Mouse (Mus musculus) heart, adult 2 months (tissue): ENCODE measurements around the gene Gm1043. TPM values are rescaled to one million over a fixed set of nuclear protein-coding genes. Genes with fewer than 3 reads are reported as not detected.

ENCODE experiments used
- DNase-seq, 2 experiments: peaks; one replicate each; pipeline ENCODE4 v3.0.0; 2021
- H3K27ac ChIP-seq: fragments of 200-600 bp; 2 replicates; pipeline ENCODE4 v1.8.1; 2022
- H3K27me3 ChIP-seq: fragments of 200-500 bp; 2 replicates; pipeline ENCODE4 v1.6.1; 2012; ENCODE audit warnings: mild to moderate bottlenecking, low read length, inconsistent platforms, mixed read lengths; ENCODE audit not compliant: control insufficient read depth, insufficient read depth
- H3K36me3 ChIP-seq: fragments of 200-500 bp; 2 replicates; pipeline ENCODE4 v1.6.1; 2012; ENCODE audit warnings: low read length, inconsistent platforms; ENCODE audit not compliant: control insufficient read depth, insufficient read depth
- H3K4me1 ChIP-seq: fragments of 200-500 bp; 2 replicates; pipeline ENCODE4 v1.6.1; 2011; ENCODE audit warnings: low read length; ENCODE audit not compliant: control insufficient read depth, insufficient read depth
- H3K4me3 ChIP-seq: fragments of 200-600 bp; 2 replicates; pipeline ENCODE4 v1.8.1; 2022
- H3K79me2 ChIP-seq: fragments of 200-500 bp; replicated peaks from 2 replicates; pipeline ENCODE4 v1.6.1; 2012; ENCODE audit warnings: mild to moderate bottlenecking, inconsistent platforms, low read length, moderate library complexity, mixed read lengths; ENCODE audit not compliant: control insufficient read depth, insufficient read depth
- H3K9ac ChIP-seq: fragments of 200-500 bp; 2 replicates; pipeline ENCODE4 v1.6.1; 2012; ENCODE audit warnings: low read depth, mild to moderate bottlenecking, control low read depth, inconsistent platforms, low read length, mixed read lengths
- CTCF ChIP-seq: fragments of 200-600 bp; IDR thresholded peaks from 2 replicates; pipeline ENCODE4 v1.8.1; 2022; ENCODE audit warnings: antibody characterized with exemption, mild to moderate bottlenecking, moderate library complexity
- EP300 ChIP-seq: fragments of 200-500 bp; IDR thresholded peaks from 2 replicates; pipeline ENCODE4 v1.6.1; 2011; ENCODE audit warnings: low read depth, low read length, control low read depth; ENCODE audit not compliant: insufficient read depth
- POLR2A ChIP-seq: fragments of 200-500 bp; IDR thresholded peaks from 2 replicates; pipeline ENCODE4 v1.6.1; 2011; ENCODE audit warnings: mild to moderate bottlenecking, low read depth, low read length, control low read depth; ENCODE audit not compliant: insufficient read depth
- WGBS: fragments of 180-500 bp; shearing (Covaris S2); methylation state at CpG from one replicate; pipeline ENCODE4 v1.1.7; 2018; 5-methylcytosine and 5-hydroxymethylcytosine counted together
- intact Hi-C: fragments of 180-260 bp; cut with DNase I; formaldehyde crosslinking; loops from one replicate; pipeline ENCODE4 v1.15.1; 2025
- polyA plus RNA-seq: library from polyadenylated mRNA; depleted of rRNA; stranded (reverse); fragments of >200 nt; gene quantifications from 2 replicates; pipeline ENCODE4 v1.2.3, GENCODE M21; 2012
- total RNA-seq, 2 experiments: library from RNA; stranded (reverse); gene quantifications; 2 replicates each; pipeline ENCODE4 v1.2.3; 2021

The Gm1043 gene
- total and polyA plus RNA-seq, 3 experiments, result not detected

- DNase-seq, result no peak
- intact Hi-C loops, result no loop called here
- no peak overlapping the region for H3K9ac ChIP-seq
- TF ChIP-seq EP300, result no peak
- TF ChIP-seq POLR2A, result no peak
- no peak for TF ChIP-seq CTCF
- 32% methylated on average over 2 of the region's 2 CpGs for WGBS
- no peaks in the 10 kb centered on the region for H3K79me2 ChIP-seq
- H3K27me3 ChIP-seq, result peaks cover 2% of the 10 kb centered on the region; the same call in 1 of the 2 replicates
- no peaks in the 10 kb centered on the region for H3K4me1 ChIP-seq
- H3K4me3 ChIP-seq, result no peak overlapping the region
- no peaks in the 10 kb centered on the region for H3K36me3 ChIP-seq
- H3K27ac ChIP-seq, result no peak overlapping the region
Measured at GRCm38 (mm10) chr5:37087786-37088185, 2.6 kb downstream of the Gm1043 start.

- Histone ChIP-seq H3K9ac (no peak overlapping the region), H3K36me3 (no peaks in the 10 kb centered on the region), H3K79me2 (no peaks in the 10 kb centered on the region), H3K27me3 (peaks cover 2% of the 10 kb centered on the region; the same call in 1 of the 2 replicates), H3K27ac (no peak overlapping the region), H3K4me3 (no peak overlapping the region), H3K4me1 (no peaks in the 10 kb centered on the region)
- intact Hi-C loops, result no loop called here
- 29% methylated on average over 1 of the region's 1 CpGs for WGBS
- TF ChIP-seq EP300 (no peak), POLR2A (no peak), CTCF (no peak)
- DNase-seq, result no peak
Measured at GRCm38 (mm10) chr5:37088342-37089108, 3.4 kb downstream of the Gm1043 start.

DNA sequence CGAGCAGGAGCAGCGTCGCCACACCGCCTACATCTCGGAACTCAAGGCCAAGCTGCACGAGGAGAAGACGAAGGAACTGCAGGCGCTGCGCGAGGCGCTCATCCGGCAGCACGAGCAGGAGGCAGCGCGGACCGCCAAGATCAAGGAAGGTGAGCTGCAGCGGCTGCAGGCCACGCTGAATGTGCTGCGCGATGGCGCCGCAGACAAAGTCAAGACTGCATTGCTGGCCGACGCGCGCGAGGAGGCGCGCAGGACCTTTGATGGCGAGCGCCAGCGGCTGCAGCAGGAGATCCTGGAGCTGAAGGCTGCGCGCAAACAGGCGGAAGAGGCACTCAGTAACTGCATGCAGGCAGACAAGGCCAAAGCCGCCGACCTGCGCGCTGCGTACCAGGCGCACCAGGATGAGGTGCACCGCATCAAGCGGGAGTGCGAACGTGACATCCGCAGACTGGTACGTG, 6.0 kb downstream of the Gm1043 start:
- intact Hi-C loops, result no loop called here
- Histone ChIP-seq H3K9ac (no peak overlapping the region), H3K4me1 (no peaks in the 10 kb centered on the region), H3K4me3 (no peak overlapping the region), H3K27me3 (peaks cover 2% of the 10 kb centered on the region; the same call in 1 of the 2 replicates), H3K36me3 (no peaks in the 10 kb centered on the region), H3K79me2 (no peaks in the 10 kb centered on the region), H3K27ac (no peak overlapping the region)
- TF ChIP-seq EP300 (no peak), POLR2A (no peak), CTCF (no peak)
- no peak for DNase-seq
- WGBS, result 5% methylated on average over 47 of the region's 47 CpGs

- Histone ChIP-seq H3K36me3 (no peaks in the 10 kb centered on the region), H3K4me1 (no peaks in the 10 kb centered on the region), H3K27me3 (peaks cover 2% of the 10 kb centered on the region; the same call in 1 of the 2 replicates), H3K9ac (no peak overlapping the region), H3K79me2 (no peaks in the 10 kb centered on the region), H3K27ac (no peak overlapping the region), H3K4me3 (no peak overlapping the region)
- 80% methylated on average over 5 of the region's 5 CpGs for WGBS
- no peak for DNase-seq
- TF ChIP-seq CTCF, result no peak
- TF ChIP-seq EP300, result no peak
- TF ChIP-seq POLR2A, result no peak
- intact Hi-C loops, result no loop called here
Measured at GRCm38 (mm10) chr5:37094941-37095340, 9.8 kb downstream of the Gm1043 start.

GRCm38 (mm10) chr5:37097591-37097990, 12.4 kb downstream of the Gm1043 start:
- TF ChIP-seq POLR2A, result no peak
- no peak for TF ChIP-seq EP300
- TF ChIP-seq CTCF, result no peak

DNA sequence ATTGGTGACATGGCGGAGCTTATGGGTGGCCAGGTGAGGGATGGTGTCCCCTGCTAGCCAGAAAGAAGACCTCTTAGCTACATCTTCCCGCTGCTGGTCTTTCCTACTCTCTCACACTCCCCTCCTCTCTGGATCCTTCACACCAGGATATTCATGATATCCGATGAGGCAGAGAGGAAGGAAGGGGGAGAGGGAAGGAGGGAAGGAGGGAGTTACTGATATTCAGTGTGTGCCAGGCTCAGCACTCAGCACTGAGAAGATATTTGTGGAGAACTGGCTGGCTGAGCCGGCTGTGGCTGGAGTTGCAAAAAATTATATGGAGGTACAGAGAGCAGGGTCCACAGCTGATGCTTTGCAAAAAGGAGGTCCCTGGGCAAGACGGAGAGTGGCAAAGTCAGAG, 15.6 kb downstream of the Gm1043 start:
- TF ChIP-seq CTCF, result no peak
- no peak overlapping the region for H3K4me3 ChIP-seq
- H3K9ac ChIP-seq, result no peak overlapping the region
- H3K79me2 ChIP-seq, result no peaks in the 10 kb centered on the region
- H3K4me1 ChIP-seq, result no peaks in the 10 kb centered on the region
- 39% methylated on average over 5 of the region's 5 CpGs for WGBS
- H3K36me3 ChIP-seq, result no peaks in the 10 kb centered on the region
- H3K27me3 ChIP-seq, result no peaks in the 10 kb centered on the region; the same call in 1 of the 2 replicates
- no peak overlapping the region for H3K27ac ChIP-seq
- intact Hi-C loops, result no loop called here
- DNase-seq, result no peak

More at GRCm38 (mm10) chr5:37097591-37097990, 12.4 kb downstream of the Gm1043 start:
- 36% methylated on average over 6 of the region's 6 CpGs for WGBS
- intact Hi-C loops, result no loop called here
- H3K36me3 ChIP-seq, result no peaks in the 10 kb centered on the region
- H3K4me1 ChIP-seq, result no peaks in the 10 kb centered on the region
- no peak overlapping the region for H3K4me3 ChIP-seq
- no peaks in the 10 kb centered on the region for H3K79me2 ChIP-seq
- H3K9ac ChIP-seq, result no peak overlapping the region
- DNase-seq, result no peak
- no peaks in the 10 kb centered on the region; the same call in 1 of the 2 replicates for H3K27me3 ChIP-seq
- no peak overlapping the region for H3K27ac ChIP-seq
